Mouse (Mus musculus) megakaryocyte-erythroid progenitor cell, adult 5-6 weeks (primary cell): ENCODE data around the gene Zkscan16. TPM values are rescaled to one million over a fixed set of nuclear protein-coding genes. Genes with fewer than 3 reads are reported as not detected.

Experiments
- ATAC-seq: replicated peaks from 2 replicates; pipeline ENCODE4 v1.8.0; 2016; ENCODE audit warnings: mild to moderate bottlenecking, inconsistent platforms; ENCODE audit not compliant: severe bottlenecking, poor library complexity, low FRiP score, low TSS enrichment
- total RNA-seq, 2 experiments: library from RNA; stranded (forward) in 1 of 2; stranded (reverse) in 1 of 2; fragments of 200-1000, 215-1000 nt in 1 of 2; fragments of >200 nt in 1 of 2; fragmentation: Nextera tagmentation in 1 of 2; gene quantifications; 2 replicates each; pipeline ENCODE4 v1.2.3; 2014 to 2017

The Zkscan16 gene
- total RNA-seq, 2 experiments from 2014 or later: not detected

DNA sequence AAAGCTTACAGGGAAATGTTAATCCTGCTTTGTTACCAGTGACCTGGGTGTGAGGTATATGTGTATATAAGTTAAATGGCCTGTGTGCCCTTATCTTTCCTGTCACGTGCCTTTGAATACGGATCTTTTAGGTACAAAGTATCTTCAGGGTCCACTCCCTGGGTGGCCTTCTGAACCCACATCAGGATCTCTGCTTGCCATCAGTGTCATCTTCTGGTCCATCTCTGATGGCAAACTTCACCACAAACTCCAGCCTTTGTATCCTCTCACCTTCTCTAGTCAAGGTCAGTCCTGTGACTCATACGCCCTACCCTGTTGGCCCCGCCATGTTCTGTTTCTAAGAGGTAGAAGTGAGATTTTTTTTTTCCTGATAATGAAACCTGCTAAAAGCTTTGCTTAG lies 51.3 kb downstream of the Zkscan16 start, which contains the start of gene Dnajc25:
Dnajc25 (plus strand) TSS at position 301 of the 400 bp plus-strand sequence.
- no peak for ATAC-seq

DNA sequence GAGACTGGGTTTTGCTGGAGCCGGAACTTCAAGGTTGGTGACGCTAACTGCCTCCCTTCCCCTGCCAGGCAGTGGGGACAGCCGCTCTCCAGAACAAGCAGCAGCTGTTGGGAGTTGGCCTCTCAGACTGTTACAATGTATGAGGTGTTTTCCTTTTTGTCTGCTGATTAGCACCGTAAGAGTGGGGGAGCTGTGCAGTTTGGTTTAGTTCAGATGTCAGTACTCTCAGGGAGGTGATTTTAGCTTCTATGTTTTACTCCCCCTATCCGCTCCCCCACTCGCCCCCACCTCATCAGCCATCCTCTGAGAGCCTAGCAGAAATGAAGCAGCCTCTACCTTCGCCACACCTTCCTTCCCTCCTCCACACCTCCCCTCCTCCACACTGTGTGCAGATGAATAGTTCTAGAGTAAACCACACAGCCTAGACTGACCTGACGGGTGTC lies 51.8 kb downstream of the Zkscan16 start:
- ATAC-seq: no peak

DNA sequence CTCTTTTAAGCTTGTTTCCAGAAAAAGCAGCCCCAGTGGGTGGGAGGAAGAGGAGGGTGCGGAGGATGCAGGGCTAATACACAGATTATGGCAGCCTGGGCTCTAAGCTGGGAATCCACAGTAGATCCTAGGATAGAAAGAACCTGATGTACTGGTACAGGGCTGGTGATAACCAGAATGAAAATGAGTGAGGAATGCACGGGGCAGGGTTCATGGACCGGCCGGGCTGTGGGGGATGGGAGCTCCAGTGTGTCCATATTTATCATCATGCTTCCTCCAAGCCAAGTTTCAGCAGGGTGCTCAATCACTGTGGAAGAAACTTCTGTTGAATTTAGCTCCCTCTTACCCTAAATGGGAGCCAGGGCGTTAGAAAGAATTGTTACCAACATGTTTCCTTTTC lies 53.7 kb downstream of the Zkscan16 start:
- no peak for ATAC-seq

DNA sequence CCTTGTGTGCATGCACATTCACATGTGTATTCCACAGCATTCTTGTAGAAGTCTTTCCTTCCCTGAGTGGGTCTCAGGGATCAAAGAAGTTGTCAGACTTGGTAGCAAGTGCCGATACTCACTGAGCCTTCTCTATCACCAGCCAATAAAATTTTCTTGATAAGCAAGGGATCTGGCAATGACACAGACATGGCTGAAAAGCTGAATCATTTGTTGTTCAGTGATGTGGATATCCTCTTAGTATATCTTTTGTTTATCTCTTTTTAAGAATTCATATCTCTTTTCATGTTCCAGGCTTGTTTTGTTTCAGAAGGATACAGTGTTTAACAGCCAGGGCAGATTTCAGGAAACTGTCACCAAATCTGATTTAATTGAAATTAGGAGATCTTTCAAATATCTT lies 55.3 kb downstream of the Zkscan16 start:
- ATAC-seq: no peak

DNA sequence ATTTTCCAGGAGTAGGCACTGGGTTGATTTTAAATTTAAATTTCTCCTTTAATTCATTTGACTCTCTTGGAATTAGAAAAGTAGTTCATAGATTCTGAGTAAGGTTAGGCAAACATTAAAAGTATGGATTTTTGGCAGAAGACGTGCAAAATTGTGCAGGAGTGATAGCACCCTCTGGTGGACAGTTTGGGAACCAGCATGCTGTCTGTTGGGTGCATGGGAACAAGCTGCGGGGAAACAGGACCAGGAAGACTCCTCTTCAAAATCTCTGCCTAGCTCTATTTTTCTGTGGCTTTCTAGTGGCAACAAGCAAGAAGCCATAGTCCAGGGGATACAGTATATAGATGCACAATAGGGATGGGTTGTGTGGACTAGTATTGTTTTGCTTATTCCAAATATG lies 56.3 kb downstream of the Zkscan16 start:
- no peak for ATAC-seq

DNA sequence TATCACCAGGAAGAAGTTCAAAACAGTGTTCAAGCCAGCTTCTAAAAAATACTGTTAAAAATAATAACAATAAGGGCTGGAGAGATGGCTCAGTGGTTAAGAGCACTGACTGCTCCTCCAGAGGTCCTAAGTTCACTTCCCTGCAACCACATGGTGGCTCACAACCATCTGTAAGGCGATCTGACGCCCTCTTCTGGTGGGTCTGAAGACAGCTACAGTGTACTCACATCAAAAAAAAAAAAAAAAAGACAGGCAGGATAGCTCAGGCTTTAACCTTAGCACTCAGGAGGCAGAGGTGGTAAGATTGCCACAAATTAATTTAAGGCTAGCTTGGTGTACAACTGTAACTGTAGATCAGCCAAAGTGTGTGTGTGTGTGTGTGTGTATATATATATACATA lies 57.2 kb downstream of the Zkscan16 start:
- ATAC-seq: 0 out of 2 replicates have a peak, but pooled peaks have one; percentile 43

DNA sequence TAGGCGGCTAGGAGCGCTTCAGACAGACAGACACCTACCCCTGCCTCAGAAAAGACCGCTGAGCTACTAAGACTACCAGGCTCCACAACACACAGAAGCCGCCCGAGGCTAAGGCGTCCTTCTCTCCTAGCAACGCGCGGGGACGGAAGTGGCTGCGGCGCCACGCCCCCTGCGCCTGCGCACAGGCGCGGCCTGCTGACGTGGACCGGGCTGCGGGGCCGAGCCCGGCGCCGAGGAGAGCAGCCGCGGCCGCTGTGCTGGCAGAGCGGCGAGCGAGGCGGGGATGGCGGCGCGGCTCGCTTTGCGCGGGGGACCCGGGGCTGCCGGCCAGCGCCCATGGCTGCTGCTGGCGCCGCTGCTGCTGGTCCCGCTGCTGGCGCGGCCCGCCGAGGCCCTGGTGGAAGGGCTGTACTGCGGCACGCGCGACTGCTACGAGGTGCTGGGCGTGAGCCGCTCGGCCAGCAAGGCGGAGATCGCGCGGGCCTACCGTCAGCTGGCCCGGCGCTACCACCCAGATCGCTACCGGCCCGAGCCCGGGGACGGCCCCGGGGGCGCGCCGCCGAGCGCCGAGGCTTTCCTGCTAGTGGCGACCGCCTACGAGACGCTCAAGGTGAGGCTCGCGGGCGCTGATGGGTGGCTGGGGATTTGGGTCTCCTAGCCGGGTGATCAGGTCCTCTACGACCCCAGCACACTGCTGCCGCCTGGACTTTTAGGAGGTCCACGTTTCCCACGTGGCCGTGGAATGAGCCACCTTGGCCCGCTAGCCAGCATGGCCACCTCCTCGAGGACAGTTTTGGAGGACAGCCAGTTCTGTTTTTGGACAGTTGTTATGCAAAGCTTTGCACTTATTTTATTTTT lies 59.7 kb downstream of the Zkscan16 start, which contains the start of gene Gm20503:
Gm20503 (plus strand) TSS at position 263 of the 858 bp plus-strand sequence.
- peak; percentile 88 for ATAC-seq

DNA sequence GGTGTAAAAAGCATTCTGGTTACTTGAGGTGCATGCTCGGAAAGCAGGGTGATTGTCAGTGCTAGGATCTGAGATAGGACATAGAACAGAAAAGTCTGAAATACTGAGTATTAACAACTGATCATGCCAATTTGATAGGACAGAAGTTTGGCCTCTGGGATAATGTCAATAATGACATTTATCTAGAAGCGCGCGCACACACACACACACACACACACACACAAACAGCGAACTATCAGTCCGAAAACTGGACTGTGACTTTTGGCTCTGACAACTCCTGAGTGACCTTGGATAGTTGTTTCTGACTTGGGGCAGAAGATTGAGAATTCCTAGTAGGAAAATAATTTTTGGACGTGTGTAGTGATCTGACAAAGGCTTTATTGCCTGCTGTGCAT lies 60.4 kb downstream of the Zkscan16 start:
- ATAC-seq: no peak

DNA sequence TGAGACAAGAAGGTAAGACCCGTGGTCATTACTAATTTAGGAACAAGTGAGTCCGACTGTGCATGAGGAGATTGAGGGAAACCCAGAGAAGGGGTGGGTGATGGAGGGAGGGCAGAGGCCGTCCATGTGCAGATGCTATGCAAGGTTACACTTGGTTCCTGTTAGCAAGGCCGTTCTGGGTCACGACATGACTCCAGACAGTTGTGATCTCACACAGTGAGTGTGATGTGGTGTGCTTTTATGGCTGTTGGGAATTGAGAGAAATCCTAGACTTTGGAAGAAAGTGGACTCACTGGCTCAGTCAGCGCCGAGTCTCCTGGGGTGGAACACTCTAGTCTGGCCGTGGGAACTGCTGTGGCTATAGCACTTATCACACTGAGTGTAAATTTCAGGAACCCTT lies 62.8 kb downstream of the Zkscan16 start:
- ATAC-seq: no peak

DNA sequence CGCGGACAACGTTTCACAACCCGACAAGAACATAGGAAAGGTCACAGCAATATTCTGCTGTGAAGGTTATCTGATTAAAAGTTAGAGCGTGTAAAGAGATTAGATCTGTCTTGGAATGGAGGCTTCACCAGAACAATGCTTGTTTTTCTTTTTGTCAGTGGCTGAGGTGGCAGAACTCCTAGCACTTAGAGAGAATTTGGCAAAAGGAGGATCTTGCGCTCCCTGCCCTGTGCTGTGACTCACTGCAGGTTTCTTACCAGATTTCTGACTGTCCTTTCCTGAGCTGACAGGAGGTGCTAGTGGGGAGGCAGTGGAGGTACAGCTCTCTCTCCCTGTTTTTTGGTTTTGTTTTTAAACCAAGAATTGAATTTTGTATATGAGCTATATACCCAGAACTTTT lies 63.6 kb downstream of the Zkscan16 start:
- ATAC-seq: no peak

Other genes with a start within 250 kb of the Zkscan16 start
- not detected in 2 replicates for gene Olfr267, start 155.9 kb upstream of the Zkscan16 start, total RNA-seq (2014; fragmentation: Nextera tagmentation)
- gene Olfr267, start 155.9 kb upstream of the Zkscan16 start, total RNA-seq (2017): 0.27 and 2.0 TPM in 2 replicates
- 78.4 and 95.1 TPM in 2 replicates for gene Ecpas, start 30.9 kb upstream of the Zkscan16 start, total RNA-seq (2014; fragmentation: Nextera tagmentation)
- gene Ecpas, start 30.9 kb upstream of the Zkscan16 start, total RNA-seq (2017): 69.0 and 101 TPM in 2 replicates
- gene Ptgr1, start 43.5 kb downstream of the Zkscan16 start, total RNA-seq (2014; fragmentation: Nextera tagmentation): 5.0 and 14.5 TPM in 2 replicates
- gene Ptgr1, start 43.5 kb downstream of the Zkscan16 start, total RNA-seq (2017): 12.8 and 16.2 TPM in 2 replicates
- gene Dnajc25, start 51.4 kb downstream of the Zkscan16 start, total RNA-seq (2014; fragmentation: Nextera tagmentation): 10.3 and 10.5 TPM in 2 replicates
- 24.5 and 44.0 TPM in 2 replicates for gene Dnajc25, start 51.4 kb downstream of the Zkscan16 start, total RNA-seq (2017)
- not detected in 2 replicates for gene Gm20503, start 59.6 kb downstream of the Zkscan16 start, total RNA-seq (2014; fragmentation: Nextera tagmentation)
- not detected in 2 replicates for gene Gm20503, start 59.6 kb downstream of the Zkscan16 start, total RNA-seq (2017)
- 82.0 and 100 TPM in 2 replicates for gene Gng10, start 91.5 kb downstream of the Zkscan16 start, total RNA-seq (2014; fragmentation: Nextera tagmentation)
- 58.5 and 65.7 TPM in 2 replicates for gene Gng10, start 91.5 kb downstream of the Zkscan16 start, total RNA-seq (2017)
- not detected in 2 replicates for gene AI481877, start 195.4 kb downstream of the Zkscan16 start, total RNA-seq (2014; fragmentation: Nextera tagmentation)
- not detected in 2 replicates for gene AI481877, start 195.4 kb downstream of the Zkscan16 start, total RNA-seq (2017)
- 223 and 236 TPM in 2 replicates for gene Ugcg, start 245.6 kb downstream of the Zkscan16 start, total RNA-seq (2014; fragmentation: Nextera tagmentation)
- 225 and 282 TPM in 2 replicates for gene Ugcg, start 245.6 kb downstream of the Zkscan16 start, total RNA-seq (2017)